Mouse (Mus musculus) bone marrow macrophage, adult 2 months (primary cell): ENCODE data around the gene Dkc1. TPM values are rescaled to one million over a fixed set of nuclear protein-coding genes. Genes with fewer than 3 reads are reported as not detected.
"Not testable (repeated sequence)": the region's sequence is repeated elsewhere in the genome, so short reads cannot be mapped to it uniquely, and the experiment has no call there.

Experiments used
- H3K27ac ChIP-seq: 2 replicates; pipeline ENCODE4 v1.5.1; 2012; ENCODE audit warnings: low read depth, low read length; ENCODE audit not compliant: insufficient read depth
- H3K4me1 ChIP-seq: 2 replicates; pipeline ENCODE4 v1.6.1; 2012; ENCODE audit warnings: low read length; ENCODE audit not compliant: control insufficient read depth, insufficient read depth
- H3K4me3 ChIP-seq: 2 replicates; pipeline ENCODE4 v1.5.1; 2012; ENCODE audit warnings: mild to moderate bottlenecking, low read length, moderate library complexity; ENCODE audit not compliant: insufficient read depth
- CTCF ChIP-seq: IDR thresholded peaks from 2 replicates; pipeline ENCODE4 v1.5.1; 2012; ENCODE audit warnings: low read depth, mild to moderate bottlenecking, low read length, moderate library complexity
- POLR2A ChIP-seq: IDR thresholded peaks from 2 replicates; pipeline ENCODE4 v1.6.1; 2012; ENCODE audit warnings: mild to moderate bottlenecking, low read depth, low read length, borderline replicate concordance
- polyA plus RNA-seq: library from polyadenylated mRNA; stranded (reverse); fragments of >200 nt; gene quantifications from 2 replicates; pipeline ENCODE4 v1.2.4, GENCODE M21; 2012; ENCODE audit not compliant: missing spikeins, insufficient read depth, insufficient read length

Dkc1 gene
- polyA plus RNA-seq, 1 experiment = 7.8 TPM

DNA sequence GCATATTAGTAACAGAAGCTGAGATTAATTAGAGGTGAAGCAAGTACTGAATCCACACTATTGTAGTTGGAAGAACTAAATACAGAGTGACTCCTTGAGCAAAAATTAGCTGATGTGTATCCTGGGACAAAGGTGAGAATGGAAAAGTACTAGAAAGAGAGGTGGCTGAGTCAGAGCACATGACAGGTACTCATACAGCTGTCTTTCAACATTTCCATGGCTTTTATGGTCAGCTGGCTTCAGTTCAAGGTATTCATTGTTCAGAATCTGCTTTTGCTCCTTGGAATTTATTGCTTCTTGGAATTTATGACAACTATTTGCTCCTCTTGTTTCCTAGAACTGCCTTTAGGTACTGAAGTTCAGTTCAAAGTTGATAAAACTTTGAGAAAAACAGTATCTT, 41.3 kb downstream of the Dkc1 start:
- TF ChIP-seq CTCF = no peak
- TF ChIP-seq POLR2A = no peak
- Histone ChIP-seq H3K4me3 (no peak overlapping the region), H3K4me1 (no peaks in the 10 kb centered on the region), H3K27ac (no peak overlapping the region)

DNA sequence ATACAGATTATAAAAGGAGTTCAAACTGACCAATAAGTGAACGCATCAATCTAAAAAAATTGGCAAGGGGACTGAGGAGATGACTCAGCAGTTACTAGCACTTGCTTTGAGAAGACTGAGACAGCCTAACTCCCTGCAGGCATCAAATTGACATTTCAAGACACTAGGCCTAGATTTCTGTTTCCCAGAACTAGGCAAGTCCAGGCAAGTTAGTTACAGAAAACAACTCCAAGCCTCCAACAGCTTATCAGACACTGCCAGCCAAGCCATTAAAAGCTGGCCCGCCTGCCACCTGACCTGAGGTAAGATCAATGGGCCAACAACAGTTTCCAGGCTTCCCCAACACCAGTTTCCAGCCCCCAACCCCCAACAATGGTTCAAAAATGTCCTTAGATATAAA, 42.1 kb downstream of the Dkc1 start:
- no peak overlapping the region for H3K4me3 ChIP-seq
- H3K27ac ChIP-seq = no peak overlapping the region
- TF ChIP-seq CTCF (no peak), POLR2A (no peak)

DNA sequence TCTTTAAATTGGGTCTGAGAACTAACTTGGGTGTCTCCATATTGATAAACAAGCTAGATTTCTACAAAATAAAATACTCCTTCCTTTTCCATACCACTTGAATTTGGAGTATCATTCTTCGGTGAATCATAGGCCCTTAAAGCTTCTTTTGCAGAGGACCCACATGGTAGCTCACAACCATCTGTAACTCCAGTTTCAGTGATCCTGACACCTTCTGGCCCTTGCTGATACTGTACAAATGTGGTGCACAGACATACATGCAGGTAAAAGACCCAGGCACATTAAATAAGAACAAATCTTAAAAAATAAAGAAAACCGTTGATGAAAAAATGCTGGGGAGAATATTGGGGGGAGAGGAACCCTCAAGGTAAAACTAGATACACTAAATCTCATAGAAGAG, 42.5 kb downstream of the Dkc1 start:
- H3K4me1 ChIP-seq = no peaks in the 10 kb centered on the region
- H3K4me3 ChIP-seq = no peak overlapping the region
- TF ChIP-seq POLR2A = no peak
- TF ChIP-seq CTCF = no peak
- no peak overlapping the region for H3K27ac ChIP-seq

More for the DNA sequence above, 42.1 kb downstream of the Dkc1 start:
- H3K4me1 ChIP-seq = no peaks in the 10 kb centered on the region

GRCm38 (mm10) chrX:75143124-75143555, 47.5 kb downstream of the Dkc1 start:
- not testable (repeated sequence) for H3K4me1 ChIP-seq, H3K27ac ChIP-seq, H3K4me3 ChIP-seq

GRCm38 (mm10) chrX:75148414-75148813, 52.8 kb downstream of the Dkc1 start:
- H3K4me3 ChIP-seq = no peak overlapping the region
- TF ChIP-seq POLR2A (no peak), CTCF (no peak)
- no peaks in the 10 kb centered on the region for H3K4me1 ChIP-seq
- no peak overlapping the region for H3K27ac ChIP-seq

GRCm38 (mm10) chrX:75150304-75150703, 54.6 kb downstream of the Dkc1 start:
- no peaks in the 10 kb centered on the region for H3K4me1 ChIP-seq
- no peak overlapping the region for H3K4me3 ChIP-seq
- TF ChIP-seq POLR2A (no peak), CTCF (no peak)
- no peak overlapping the region for H3K27ac ChIP-seq

DNA sequence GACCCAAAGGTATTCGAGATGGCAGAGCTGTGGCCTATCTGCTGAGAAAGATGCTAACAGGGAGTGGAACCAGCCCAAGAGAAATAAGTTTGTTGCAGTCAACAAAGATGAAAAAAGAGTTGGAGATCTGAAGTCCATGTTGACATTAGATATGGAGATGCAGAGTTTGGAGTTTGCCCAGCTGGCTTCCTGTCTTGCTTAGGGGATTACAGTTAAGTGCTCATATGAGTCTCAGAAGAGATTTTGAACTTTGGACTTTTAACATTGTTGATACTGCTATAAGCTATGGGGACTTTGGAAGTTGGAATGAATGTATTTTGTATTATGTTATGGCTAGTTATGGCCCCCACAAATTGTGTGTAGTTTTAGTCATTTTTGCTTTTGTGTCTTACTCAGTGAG, 56.6 kb downstream of the Dkc1 start:
- TF ChIP-seq CTCF (no peak), POLR2A (no peak)
- no peaks in the 10 kb centered on the region for H3K4me1 ChIP-seq
- no peak overlapping the region for H3K4me3 ChIP-seq
- H3K27ac ChIP-seq = no peak overlapping the region

- no peaks in the 10 kb centered on the region for H3K4me1 ChIP-seq
- H3K27ac ChIP-seq = no peak overlapping the region
- TF ChIP-seq CTCF (no peak), POLR2A (no peak)
- H3K4me3 ChIP-seq = no peak overlapping the region
Measured at GRCm38 (mm10) chrX:75155576-75156243, 60.1 kb downstream of the Dkc1 start.

Other genes with a start within 250 kb of the Dkc1 start
- gene Gab3, start 10.4 kb upstream of the Dkc1 start, polyA plus RNA-seq = 16.3 and 18.2 TPM in 2 replicates
- gene Mpp1, start 35.2 kb downstream of the Dkc1 start, polyA plus RNA-seq = 321 and 354 TPM in 2 replicates
- gene Smim9, start 67.9 kb downstream of the Dkc1 start, polyA plus RNA-seq = not detected in 2 replicates